Mouse (Mus musculus) urinary bladder, adult 18-20 months (tissue): ENCODE measurements around the gene Smu1.

Source experiments
- DNase-seq, 2 experiments: peaks; one replicate each; pipeline ENCODE4 v3.0.0; 2022; ENCODE audit warnings: low spot score in 2 of 2, mixed read lengths in 2 of 2

Smu1 gene

GRCm38 (mm10) chr4:40757157-40757779, 455 bp downstream of the Smu1 start:
- no peak for DNase-seq

- DNase-seq = no peak
Measured at GRCm38 (mm10) chr4:40735351-40735750, 22.4 kb downstream of the Smu1 start.

GRCm38 (mm10) chr4:40731262-40731661, 26.5 kb downstream of the Smu1 start:
- DNase-seq = no peak

- no peak for DNase-seq
Measured at GRCm38 (mm10) chr4:40727247-40727646, 30.5 kb downstream of the Smu1 start.

GRCm38 (mm10) chr4:40725554-40725953, 32.2 kb downstream of the Smu1 start:
- no peak for DNase-seq

GRCm38 (mm10) chr4:40725141-40725540, 32.6 kb downstream of the Smu1 start:
- no peak for DNase-seq

GRCm38 (mm10) chr4:40722687-40723460, 34.8 kb downstream of the Smu1 start:
- DNase-seq = peak in 1 of 2 experiments; percentile 64

GRCm38 (mm10) chr4:40722011-40722666, 35.6 kb downstream of the Smu1 start, which contains the start of gene Dnaja1:
TSS of gene Dnaja1 (plus strand) at chr4:40722150.
- DNase-seq = peak; percentile 95 to 96

GRCm38 (mm10) chr4:40720910-40721309, 36.8 kb downstream of the Smu1 start:
- no peak for DNase-seq

GRCm38 (mm10) chr4:40717141-40717540, 40.6 kb downstream of the Smu1 start:
- DNase-seq = no peak

- no peak for DNase-seq
Measured at GRCm38 (mm10) chr4:40703710-40704275, 53.9 kb downstream of the Smu1 start.

- DNase-seq = peak; percentile 93 to 97
Measured at GRCm38 (mm10) chr4:40702797-40703709, 54.7 kb downstream of the Smu1 start, which contains the start of gene Aptx. TSS of gene Aptx (minus strand) at chr4:40703194.

- no peak for DNase-seq
Measured at GRCm38 (mm10) chr4:40701796-40702195, 55.9 kb downstream of the Smu1 start.

GRCm38 (mm10) chr4:40700216-40700615, 57.5 kb downstream of the Smu1 start:
- peak in 1 of 2 experiments; percentile 41 for DNase-seq

- DNase-seq = no peak
Measured at GRCm38 (mm10) chr4:40697059-40697458, 60.7 kb downstream of the Smu1 start.

- DNase-seq = no peak
Measured at GRCm38 (mm10) chr4:40691100-40691499, 66.6 kb downstream of the Smu1 start.
